Mouse (Mus musculus) embryonic facial prominence, embryonic 11.5 days (tissue): ENCODE measurements around the gene Asrgl1. TPM values are rescaled to one million over a fixed set of nuclear protein-coding genes. Genes with fewer than 3 reads are reported as not detected.
"Not testable (repeated sequence)": the region's sequence is repeated elsewhere in the genome, so short reads cannot be mapped to it uniquely, and the experiment has no call there.

Experiments
- ATAC-seq: fragments of 200-750 bp; cut with Nextera tagmentation; replicated peaks from 2 replicates; pipeline ENCODE4 v1.8.0; 2017; ENCODE audit warnings: low read depth; ENCODE audit not compliant: insufficient number of reproducible peaks, low FRiP score, low TSS enrichment
- DNase-seq: peaks from one replicate; pipeline ENCODE4 v3.0.0-alpha.2; 2015; ENCODE audit warnings: low spot score
- H3K27ac ChIP-seq: fragments of 300-500 bp; sonication (generic); replicated peaks from 2 replicates; pipeline ENCODE4 v1.5.1; 2014; ENCODE audit warnings: mild to moderate bottlenecking, low read depth, low read length, control low read depth
- H3K27me3 ChIP-seq: fragments of 300-500 bp; sonication (generic); 2 replicates; pipeline ENCODE4 v1.6.1; 2014; ENCODE audit warnings: mild to moderate bottlenecking, low read length, moderate library complexity, mixed read lengths; ENCODE audit not compliant: control insufficient read depth, insufficient read depth
- H3K36me3 ChIP-seq: fragments of 300-500 bp; sonication (generic); replicated peaks from 2 replicates; pipeline ENCODE4 v1.6.1; 2014; ENCODE audit warnings: low read depth, mild to moderate bottlenecking, low read length, moderate library complexity, mixed read lengths; ENCODE audit not compliant: control insufficient read depth, insufficient read depth
- H3K4me1 ChIP-seq: fragments of 300-500 bp; sonication (generic); 2 replicates; pipeline ENCODE4 v1.6.1; 2014; ENCODE audit warnings: low read length, mixed read lengths; ENCODE audit not compliant: control insufficient read depth, insufficient read depth
- H3K4me2 ChIP-seq: fragments of 300-500 bp; sonication (generic); 2 replicates; pipeline ENCODE4 v1.6.1; 2014; ENCODE audit warnings: low read depth, mild to moderate bottlenecking, control low read depth, low read length, moderate library complexity
- H3K4me3 ChIP-seq: fragments of 300-500 bp; sonication (generic); 2 replicates; pipeline ENCODE4 v1.5.1; 2014; ENCODE audit warnings: low read depth, low read length, control low read depth
- H3K9ac ChIP-seq: fragments of 300-500 bp; sonication (generic); replicated peaks from 2 replicates; pipeline ENCODE4 v1.6.1; 2014; ENCODE audit warnings: mild to moderate bottlenecking, control low read depth, low read length
- H3K9me3 ChIP-seq: fragments of 300-500 bp; sonication (generic); replicated peaks from 2 replicates; pipeline ENCODE4 v1.6.1; 2016; ENCODE audit warnings: mild to moderate bottlenecking, low read length, inconsistent platforms, mixed read lengths; ENCODE audit not compliant: control insufficient read depth
- WGBS: fragments of 180-500 bp; shearing (Covaris S2); extraction: QIAGEN DNeasy Blood & Tissue Kit; methylation state at CpG from one replicate; pipeline ENCODE4 v1.1.7; 2014; 5-methylcytosine and 5-hydroxymethylcytosine counted together
- polyA plus RNA-seq: library from polyadenylated mRNA; unstranded; fragments of >200 nt; fragmentation: Nextera tagmentation; extraction: Ambion mirVana; gene quantifications from 2 replicates; pipeline ENCODE4 v1.2.1, GENCODE M21; 2014

Asrgl1 gene
- polyA plus RNA-seq, 1 experiment from 2014 or later, result 18.3 TPM

- Histone ChIP-seq H3K36me3 (no peaks in the 10 kb centered on the region), H3K9ac (no peak overlapping the region), H3K4me1 (no peaks in the 10 kb centered on the region), H3K4me3 (no peak overlapping the region), H3K4me2 (no peak overlapping the region), H3K9me3 (no peaks in the 10 kb centered on the region), H3K27me3 (no peaks in the 10 kb centered on the region), H3K27ac (no peak overlapping the region)
- DNase-seq (no peak), ATAC-seq (no peak)
- WGBS, result 91% methylated on average over 8 of the region's 8 CpGs
These were observed 35.7 kb downstream of the Asrgl1 start for GRCm38 (mm10) chr19:9099751-9100150.

GRCm38 (mm10) chr19:9097441-9097840 is 38.0 kb downstream of the Asrgl1 start:
- H3K9me3 ChIP-seq, result no peaks in the 10 kb centered on the region
- H3K27ac ChIP-seq, result no peak overlapping the region
- H3K9ac ChIP-seq, result no peak overlapping the region
- no peak for ATAC-seq
- no peaks in the 10 kb centered on the region for H3K27me3 ChIP-seq
- H3K4me2 ChIP-seq, result no peak overlapping the region
- 94% methylated on average over 13 of the region's 13 CpGs for WGBS
- no peaks in the 10 kb centered on the region for H3K36me3 ChIP-seq
- no peak for DNase-seq
- H3K4me1 ChIP-seq, result no peaks in the 10 kb centered on the region
- no peak overlapping the region for H3K4me3 ChIP-seq

GRCm38 (mm10) chr19:9095111-9095510 is 40.3 kb downstream of the Asrgl1 start:
- no peaks in the 10 kb centered on the region for H3K9me3 ChIP-seq
- no peaks in the 10 kb centered on the region for H3K27me3 ChIP-seq
- no peak overlapping the region for H3K9ac ChIP-seq
- DNase-seq (no peak), ATAC-seq (no peak)
- no peaks in the 10 kb centered on the region for H3K4me1 ChIP-seq
- H3K27ac ChIP-seq, result no peak overlapping the region
- no peak overlapping the region for H3K4me3 ChIP-seq
- WGBS, result 67% methylated on average over 5 of the region's 5 CpGs
- H3K4me2 ChIP-seq, result no peak overlapping the region
- no peaks in the 10 kb centered on the region for H3K36me3 ChIP-seq

GRCm38 (mm10) chr19:9090709-9091108 is 44.7 kb downstream of the Asrgl1 start:
- Histone ChIP-seq H3K4me2 (no peak overlapping the region), H3K4me3 (no peak overlapping the region)
- 53% methylated on average over 2 of the region's 2 CpGs for WGBS

GRCm38 (mm10) chr19:9090191-9090590 is 45.2 kb downstream of the Asrgl1 start:
- WGBS, result 71% methylated on average over 4 of the region's 4 CpGs

More at GRCm38 (mm10) chr19:9090709-9091108, 44.7 kb downstream of the Asrgl1 start:
- Histone ChIP-seq H3K9me3 (no peaks in the 10 kb centered on the region), H3K4me1 (no peaks in the 10 kb centered on the region), H3K9ac (no peak overlapping the region), H3K27ac (no peak overlapping the region), H3K36me3 (no peaks in the 10 kb centered on the region), H3K27me3 (no peaks in the 10 kb centered on the region)
- DNase-seq (no peak), ATAC-seq (no peak)

GRCm38 (mm10) chr19:9087821-9088220 is 47.6 kb downstream of the Asrgl1 start, which contains the start of gene Scgb1a1:
Scgb1a1 (minus strand) TSS chr19:9087958.
- H3K9me3 ChIP-seq, result no peaks in the 10 kb centered on the region
- no peak within 1 kb of the TSS for H3K9ac ChIP-seq
- H3K4me1 ChIP-seq, result no peaks in the 10 kb centered on the region
- H3K27me3 ChIP-seq, result no peaks in the 10 kb centered on the region
- DNase-seq (no peak), ATAC-seq (no peak)
- no peak within 1 kb of the TSS for H3K27ac ChIP-seq
- H3K4me2 ChIP-seq, result no peak within 1 kb of the TSS
- no peaks in the 10 kb centered on the region for H3K36me3 ChIP-seq
- H3K4me3 ChIP-seq, result no peak within 1 kb of the TSS
- 85% methylated on average over 4 of the region's 4 CpGs for WGBS

More at GRCm38 (mm10) chr19:9090191-9090590, 45.2 kb downstream of the Asrgl1 start:
- H3K9ac ChIP-seq, result no peak overlapping the region
- H3K4me1 ChIP-seq, result no peaks in the 10 kb centered on the region
- no peak overlapping the region for H3K4me2 ChIP-seq
- no peaks in the 10 kb centered on the region for H3K27me3 ChIP-seq
- no peak overlapping the region for H3K4me3 ChIP-seq
- no peaks in the 10 kb centered on the region for H3K9me3 ChIP-seq
- no peak for ATAC-seq
- no peaks in the 10 kb centered on the region for H3K36me3 ChIP-seq
- no peak overlapping the region for H3K27ac ChIP-seq
- no peak for DNase-seq

- not testable (repeated sequence) for H3K27ac ChIP-seq, H3K27me3 ChIP-seq, H3K36me3 ChIP-seq, H3K4me3 ChIP-seq, H3K9ac ChIP-seq, DNase-seq, H3K4me2 ChIP-seq, H3K9me3 ChIP-seq, ATAC-seq, H3K4me1 ChIP-seq
- WGBS, result 77% methylated on average over 2 of the region's 2 CpGs
These were observed 51.5 kb downstream of the Asrgl1 start for GRCm38 (mm10) chr19:9083892-9084291.

GRCm38 (mm10) chr19:9083010-9083355 is 52.5 kb downstream of the Asrgl1 start:
- H3K4me3 ChIP-seq, result no peak overlapping the region
- no peak for DNase-seq
- H3K4me1 ChIP-seq, result no peaks in the 10 kb centered on the region
- ATAC-seq, result no peak
- H3K27ac ChIP-seq, result no peak overlapping the region
- H3K4me2 ChIP-seq, result no peak overlapping the region
- no peaks in the 10 kb centered on the region for H3K36me3 ChIP-seq
- H3K9ac ChIP-seq, result no peak overlapping the region
- WGBS, result 84% methylated on average over 2 of the region's 2 CpGs
- no peaks in the 10 kb centered on the region for H3K27me3 ChIP-seq
- no peaks in the 10 kb centered on the region for H3K9me3 ChIP-seq
